Mouse (Mus musculus) E14TG2a.4 (cell line): ENCODE measurements at regions not wholly inside any gene's neighbourhood (a gene's known extent, or its start where the extent isn't known, plus 50 kb on each side); places are given as distances from the start of the nearest gene placed in this dataset.

Experiments used
- H3K27me3 ChIP-seq: 2 replicates; pipeline ENCODE4 v1.6.1; 2014; ENCODE audit warnings: low read length, control low read depth; ENCODE audit not compliant: insufficient read depth
- H3K36me3 ChIP-seq: 2 replicates; pipeline ENCODE4 v1.6.1; 2014; ENCODE audit warnings: low read length, control low read depth; ENCODE audit not compliant: insufficient read depth
- H3K4me1 ChIP-seq: replicated peaks from 2 replicates; pipeline ENCODE4 v1.6.1; 2014; ENCODE audit warnings: low read depth, low read length, control low read depth
- H3K4me3 ChIP-seq: replicated peaks from 2 replicates; pipeline ENCODE4 v1.5.1; 2014; ENCODE audit warnings: mild to moderate bottlenecking, low read length
- H3K9me3 ChIP-seq: 2 replicates; pipeline ENCODE4 v1.6.1; 2014; ENCODE audit warnings: low read length, control low read depth
- CTCF ChIP-seq: conservative IDR thresholded peaks from 2 replicates; pipeline ENCODE4 v1.5.1; 2014; ENCODE audit warnings: low read length
- NANOG ChIP-seq: IDR thresholded peaks from 2 replicates; pipeline ENCODE4 v1.6.1; 2014; ENCODE audit warnings: borderline replicate concordance, low read length, mixed read lengths
- POU5F1 ChIP-seq: IDR thresholded peaks from 2 replicates; pipeline ENCODE4 v1.6.1; 2014; ENCODE audit warnings: low read length, borderline replicate concordance

DNA sequence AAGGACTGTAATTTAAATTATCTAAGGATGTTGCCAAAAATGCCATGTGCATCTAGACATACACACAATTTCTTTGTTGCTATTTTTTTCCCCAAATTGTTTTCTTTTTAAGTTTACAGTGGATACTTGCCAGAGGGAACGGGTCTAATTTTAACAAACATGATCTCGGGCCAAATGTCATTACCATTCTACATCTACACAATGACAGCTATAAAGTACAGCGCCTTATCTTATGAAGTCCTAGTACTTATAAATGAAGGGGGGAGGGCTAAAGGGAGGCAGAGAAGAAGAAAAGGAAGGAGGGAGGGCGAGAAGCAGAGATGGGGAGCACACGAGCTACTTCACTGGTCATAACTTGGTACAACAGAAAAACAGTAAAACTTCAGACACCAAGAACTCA, 89.4 kb upstream of the Paip1 start:
- Histone ChIP-seq H3K4me3 (no peak overlapping the region), H3K4me1 (no peaks in the 10 kb centered on the region), H3K9me3 (no peaks in the 10 kb centered on the region), H3K36me3 (peaks cover 6% of the 10 kb centered on the region), H3K27me3 (no peaks in the 10 kb centered on the region)
- TF ChIP-seq CTCF (no peak), POU5F1 (no peak), NANOG (no peak)

- H3K27me3 ChIP-seq: no peaks in the 10 kb centered on the region
- TF ChIP-seq CTCF (no peak), NANOG (no peak), POU5F1 (no peak)
- peaks cover 6% of the 10 kb centered on the region for H3K36me3 ChIP-seq
- no peaks in the 10 kb centered on the region for H3K9me3 ChIP-seq
- H3K4me1 ChIP-seq: no peaks in the 10 kb centered on the region
- H3K4me3 ChIP-seq: no peak overlapping the region
These were observed 88.6 kb upstream of the Paip1 start for GRCm38 (mm10) chr13:119339762-119340161.

- TF ChIP-seq POU5F1 (no peak), CTCF (peak; percentile 88)
- Histone ChIP-seq H3K36me3 (no peaks in the 10 kb centered on the region), H3K27me3 (no peaks in the 10 kb centered on the region), H3K9me3 (no peaks in the 10 kb centered on the region), H3K4me1 (no peaks in the 10 kb centered on the region), H3K4me3 (no peak overlapping the region)
These were observed 86.6 kb upstream of the Paip1 start for GRCm38 (mm10) chr13:119341833-119342232.

- Histone ChIP-seq H3K36me3 (no peaks in the 10 kb centered on the region), H3K4me3 (no peak overlapping the region), H3K4me1 (no peaks in the 10 kb centered on the region), H3K27me3 (no peaks in the 10 kb centered on the region), H3K9me3 (no peaks in the 10 kb centered on the region)
- no peak for TF ChIP-seq NANOG
- no peak for TF ChIP-seq POU5F1
- no peak for TF ChIP-seq CTCF
These were observed 85.6 kb upstream of the Paip1 start for GRCm38 (mm10) chr13:119342761-119343160.

- TF ChIP-seq NANOG (no peak), POU5F1 (no peak), CTCF (no peak)
- H3K4me1 ChIP-seq: no peaks in the 10 kb centered on the region
- H3K27me3 ChIP-seq: no peaks in the 10 kb centered on the region
- no peak overlapping the region for H3K4me3 ChIP-seq
- no peaks in the 10 kb centered on the region for H3K9me3 ChIP-seq
- no peaks in the 10 kb centered on the region for H3K36me3 ChIP-seq
These were observed 80.4 kb upstream of the Paip1 start for GRCm38 (mm10) chr13:119347988-119348387.

DNA sequence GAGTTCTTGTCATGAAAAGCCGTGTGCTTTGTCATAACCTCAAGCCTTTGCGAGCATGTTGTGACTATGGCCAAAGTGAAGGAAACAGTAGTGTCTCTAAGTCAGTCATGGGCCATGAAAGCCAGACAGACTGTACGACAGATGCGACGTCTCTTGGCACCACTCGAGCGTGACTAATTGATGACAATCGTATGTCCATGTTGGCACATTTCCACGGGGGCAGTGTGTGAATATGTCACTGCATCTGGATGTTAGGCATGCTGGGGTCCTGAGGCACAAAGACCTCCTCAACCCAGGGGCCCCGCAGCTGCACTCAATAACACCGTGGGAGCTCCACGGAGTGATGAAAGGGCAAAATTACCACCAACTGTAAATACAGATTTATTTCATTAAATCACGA, 77.1 kb upstream of the Paip1 start:
- Histone ChIP-seq H3K36me3 (no peaks in the 10 kb centered on the region), H3K4me3 (no peak overlapping the region), H3K27me3 (no peaks in the 10 kb centered on the region), H3K4me1 (no peaks in the 10 kb centered on the region), H3K9me3 (no peaks in the 10 kb centered on the region)
- TF ChIP-seq POU5F1: no peak
- TF ChIP-seq NANOG: no peak
- TF ChIP-seq CTCF: no peak

DNA sequence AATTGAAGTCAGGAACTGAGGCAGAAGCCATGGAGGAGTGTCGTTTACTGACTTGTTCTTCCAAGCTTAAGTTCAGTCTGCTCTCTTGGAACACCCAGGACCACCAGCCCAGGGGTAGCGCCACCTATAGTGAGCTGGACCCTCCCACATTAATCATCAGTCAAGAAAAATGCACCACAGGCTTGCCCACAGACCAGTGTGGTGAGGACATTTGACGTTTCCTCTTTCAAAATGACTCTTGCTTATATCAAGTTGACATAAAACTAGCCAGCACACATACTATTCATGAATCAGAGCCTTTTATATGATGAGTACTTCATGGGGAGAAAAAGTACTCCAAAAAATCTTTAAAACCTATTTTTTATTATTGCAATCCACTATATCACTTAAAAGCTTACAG, 69.7 kb upstream of the Paip1 start:
- no peak for TF ChIP-seq NANOG
- no peak for TF ChIP-seq CTCF
- TF ChIP-seq POU5F1: no peak
- Histone ChIP-seq H3K4me3 (no peak overlapping the region), H3K36me3 (no peaks in the 10 kb centered on the region; the same call in 1 of the 2 replicates), H3K4me1 (no peaks in the 10 kb centered on the region), H3K9me3 (no peaks in the 10 kb centered on the region), H3K27me3 (no peaks in the 10 kb centered on the region)

GRCm38 (mm10) chr13:119363379-119363778, 65.0 kb upstream of the Paip1 start:
- TF ChIP-seq POU5F1: no peak
- peak; percentile 54 for TF ChIP-seq CTCF
- TF ChIP-seq NANOG: no peak
- Histone ChIP-seq H3K27me3 (no peaks in the 10 kb centered on the region), H3K4me1 (no peaks in the 10 kb centered on the region)

GRCm38 (mm10) chr13:119364160-119364559, 64.2 kb upstream of the Paip1 start:
- no peaks in the 10 kb centered on the region for H3K9me3 ChIP-seq
- no peak overlapping the region for H3K4me3 ChIP-seq
- no peaks in the 10 kb centered on the region for H3K4me1 ChIP-seq
- TF ChIP-seq CTCF (peak; percentile 14), POU5F1 (no peak), NANOG (no peak)
- no peaks in the 10 kb centered on the region for H3K27me3 ChIP-seq
- 0 out of 2 replicates have a peak, but pooled peaks cover 5% of the 10 kb centered on the region for H3K36me3 ChIP-seq

More at GRCm38 (mm10) chr13:119363379-119363778, 65.0 kb upstream of the Paip1 start:
- H3K9me3 ChIP-seq: no peaks in the 10 kb centered on the region
- 0 out of 2 replicates have a peak, but pooled peaks cover 2% of the 10 kb centered on the region for H3K36me3 ChIP-seq
- no peak overlapping the region for H3K4me3 ChIP-seq
